Mouse (Mus musculus) layer of hippocampus, postnatal 36 days (tissue): ENCODE measurements around the gene Gas2. TPM values are rescaled to one million over a fixed set of nuclear protein-coding genes. Genes with fewer than 3 reads are reported as not detected.

Experiments
- total RNA-seq, 2 experiments: library from RNA; stranded (reverse); gene quantifications; 2 replicates each; pipeline ENCODE4 v1.2.3; 2021

The Gas2 gene
- total RNA-seq, 2 experiments from 2014 or later = 21.3 to 28.7 TPM

Other genes starting within 250 kb of the Gas2 start
- 10 to 100 TPM; 14.1 to 15.1 TPM for gene Slc17a6, start 240.0 kb upstream of the Gas2 start, total RNA-seq
- 1 to 10 TPM; 3.9 to 5.1 TPM for gene Fancf, start 252 bp downstream of the Gas2 start, total RNA-seq
- gene Svip, start 144.0 kb downstream of the Gas2 start, total RNA-seq = 10 to 100 TPM; 34.0 to 38.8 TPM
- not detected for gene 1700015G11Rik, start 153.7 kb downstream of the Gas2 start, total RNA-seq